Mouse (Mus musculus): ENCODE data around the gene Ucp1. TPM values are rescaled to one million over a fixed set of nuclear protein-coding genes. Genes with fewer than 3 reads are reported as not detected.

Gene Ucp1
- polyA plus RNA-seq, 2 experiments: 0.05 TPM; not detected in 1

DNA sequence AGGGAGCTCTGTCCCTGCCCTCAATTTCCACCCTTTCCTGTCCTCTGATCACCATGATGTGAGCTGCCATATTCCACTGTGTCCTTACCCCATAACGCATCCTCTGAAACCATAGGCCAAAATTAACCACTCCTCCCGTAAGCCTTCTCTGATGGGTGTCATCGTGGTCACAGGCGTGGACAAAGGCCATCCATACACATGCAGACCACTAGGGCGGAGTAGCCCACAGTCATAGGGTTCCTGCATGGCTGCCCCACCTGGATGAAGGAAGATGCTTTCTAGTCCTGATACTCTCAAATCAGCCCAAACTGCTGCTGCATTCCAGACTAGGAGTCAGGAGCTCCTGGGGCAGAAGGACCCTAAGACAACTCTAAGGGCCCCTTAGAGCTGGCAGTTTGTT, 32.5 kb upstream of the Ucp1 start:
- no peak for DNase-seq (ENCODE audit: low spot score)
- H3K27ac ChIP-seq (replicated peaks; ENCODE audit: low read depth, low read length): no peak overlapping the region

GRCm38 (mm10) chr8:83260418-83261215, 29.5 kb upstream of the Ucp1 start:
- Histone ChIP-seq H3K9me3 (ENCODE audit: control insufficient read depth, low read length) (no peaks in the 10 kb centered on the region), H3K36me3 (ENCODE audit: control insufficient read depth, insufficient read depth, low read length) (no peaks in the 10 kb centered on the region; the same call in 1 of the 2 replicates), H3K27ac (replicated peaks; ENCODE audit: low read depth, low read length) (no peak overlapping the region), H3K4me3 (replicated peaks; ENCODE audit: low read length) (no peak overlapping the region), H3K4me2 (replicated peaks; ENCODE audit: low read depth, low read length, severe bottlenecking) (no peak overlapping the region), H3K4me1 (ENCODE audit: control insufficient read depth, insufficient read depth, low read length) (no peaks in the 10 kb centered on the region), H3K27me3 (ENCODE audit: control insufficient read depth, insufficient read depth, low read length) (no peaks in the 10 kb centered on the region), H3K9ac (ENCODE audit: low read depth, low read length, severe bottlenecking) (no peak overlapping the region)
- peak; percentile 87 for ATAC-seq (ENCODE audit: low FRiP score, low read depth)
- peak; percentile 57 for DNase-seq (ENCODE audit: low spot score)
- WGBS: 70% methylated on average over 16 of the region's 16 CpGs
- no peak for TF ChIP-seq POLR2A (IDR thresholded peaks at IDR 0.05; ENCODE audit: borderline replicate concordance, extremely low read depth, insufficient read depth, insufficient read length)

More for the DNA sequence above, 32.5 kb upstream of the Ucp1 start:
- no peak for TF ChIP-seq POLR2A (IDR thresholded peaks at IDR 0.05; ENCODE audit: borderline replicate concordance, extremely low read depth, insufficient read depth, insufficient read length)
- H3K4me3 ChIP-seq (replicated peaks; ENCODE audit: low read length): no peak overlapping the region
- no peaks in the 10 kb centered on the region for H3K27me3 ChIP-seq (ENCODE audit: control insufficient read depth, insufficient read depth, low read length)
- H3K36me3 ChIP-seq (ENCODE audit: control insufficient read depth, insufficient read depth, low read length): no peaks in the 10 kb centered on the region; the same call in 1 of the 2 replicates
- no peaks in the 10 kb centered on the region for H3K9me3 ChIP-seq (ENCODE audit: control insufficient read depth, low read length)
- WGBS: 93% methylated on average over 5 of the region's 5 CpGs
- H3K4me2 ChIP-seq (replicated peaks; ENCODE audit: low read depth, low read length, severe bottlenecking): no peak overlapping the region
- no peak for ATAC-seq (ENCODE audit: low FRiP score, low read depth)
- no peak overlapping the region for H3K9ac ChIP-seq (ENCODE audit: low read depth, low read length, severe bottlenecking)
- no peaks in the 10 kb centered on the region for H3K4me1 ChIP-seq (ENCODE audit: control insufficient read depth, insufficient read depth, low read length)

- H3K36me3 ChIP-seq (ENCODE audit: control insufficient read depth, insufficient read depth, low read length): no peaks in the 10 kb centered on the region
These were observed 19.0 kb upstream of the Ucp1 start for GRCm38 (mm10) chr8:83271172-83271571.

GRCm38 (mm10) chr8:83272464-83272863, 17.7 kb upstream of the Ucp1 start:
- DNase-seq (ENCODE audit: low spot score) (no peak), ATAC-seq (ENCODE audit: low FRiP score, low read depth) (no peak)
- H3K9ac ChIP-seq (ENCODE audit: low read depth, low read length, severe bottlenecking): no peak overlapping the region
- WGBS: 57% methylated on average over 10 of the region's 10 CpGs
- no peaks in the 10 kb centered on the region for H3K27me3 ChIP-seq (ENCODE audit: control insufficient read depth, insufficient read depth, low read length)
- no peak overlapping the region for H3K4me2 ChIP-seq (replicated peaks; ENCODE audit: low read depth, low read length, severe bottlenecking)
- no peaks in the 10 kb centered on the region for H3K9me3 ChIP-seq (ENCODE audit: control insufficient read depth, low read length)
- H3K4me3 ChIP-seq (replicated peaks; ENCODE audit: low read length): no peak overlapping the region
- no peak overlapping the region for H3K27ac ChIP-seq (replicated peaks; ENCODE audit: low read depth, low read length)
- no peaks in the 10 kb centered on the region for H3K4me1 ChIP-seq (ENCODE audit: control insufficient read depth, insufficient read depth, low read length)
- no peaks in the 10 kb centered on the region for H3K36me3 ChIP-seq (ENCODE audit: control insufficient read depth, insufficient read depth, low read length)
- no peak for TF ChIP-seq POLR2A (IDR thresholded peaks at IDR 0.05; ENCODE audit: borderline replicate concordance, extremely low read depth, insufficient read depth, insufficient read length)

More at GRCm38 (mm10) chr8:83271172-83271571, 19.0 kb upstream of the Ucp1 start:
- no peak for DNase-seq (ENCODE audit: low spot score)
- Histone ChIP-seq H3K27me3 (ENCODE audit: control insufficient read depth, insufficient read depth, low read length) (no peaks in the 10 kb centered on the region), H3K4me3 (replicated peaks; ENCODE audit: low read length) (no peak overlapping the region), H3K9me3 (ENCODE audit: control insufficient read depth, low read length) (no peaks in the 10 kb centered on the region), H3K27ac (replicated peaks; ENCODE audit: low read depth, low read length) (no peak overlapping the region), H3K4me1 (ENCODE audit: control insufficient read depth, insufficient read depth, low read length) (no peaks in the 10 kb centered on the region), H3K4me2 (replicated peaks; ENCODE audit: low read depth, low read length, severe bottlenecking) (no peak overlapping the region), H3K9ac (ENCODE audit: low read depth, low read length, severe bottlenecking) (no peak overlapping the region)
- TF ChIP-seq POLR2A (IDR thresholded peaks at IDR 0.05; ENCODE audit: borderline replicate concordance, extremely low read depth, insufficient read depth, insufficient read length): no peak
- 91% methylated on average over 14 of the region's 14 CpGs for WGBS
- ATAC-seq (ENCODE audit: low FRiP score, low read depth): no peak

- H3K9me3 ChIP-seq (ENCODE audit: control insufficient read depth, low read length): no peaks in the 10 kb centered on the region
- 43% methylated on average over 11 of the region's 11 CpGs for WGBS
- H3K27me3 ChIP-seq (ENCODE audit: control insufficient read depth, insufficient read depth, low read length): no peaks in the 10 kb centered on the region
- no peak for DNase-seq (ENCODE audit: low spot score)
- ATAC-seq (ENCODE audit: low FRiP score, low read depth): peak; percentile 34; the same call in 1 of the 2 replicates
- no peak overlapping the region for H3K9ac ChIP-seq (ENCODE audit: low read depth, low read length, severe bottlenecking)
- H3K4me3 ChIP-seq (replicated peaks; ENCODE audit: low read length): no peak overlapping the region
- no peak for TF ChIP-seq POLR2A (IDR thresholded peaks at IDR 0.05; ENCODE audit: borderline replicate concordance, extremely low read depth, insufficient read depth, insufficient read length)
- H3K36me3 ChIP-seq (ENCODE audit: control insufficient read depth, insufficient read depth, low read length): no peaks in the 10 kb centered on the region
- no peak overlapping the region for H3K27ac ChIP-seq (replicated peaks; ENCODE audit: low read depth, low read length)
- H3K4me2 ChIP-seq (replicated peaks; ENCODE audit: low read depth, low read length, severe bottlenecking): no peak overlapping the region
- H3K4me1 ChIP-seq (ENCODE audit: control insufficient read depth, insufficient read depth, low read length): no peaks in the 10 kb centered on the region
These were observed 15.7 kb upstream of the Ucp1 start for GRCm38 (mm10) chr8:83274470-83274869.

All from limb, embryonic 14.5 days (tissue).